Mouse (Mus musculus): ENCODE measurements around the gene Cylc1. TPM values are rescaled to one million over a fixed set of nuclear protein-coding genes. Genes with fewer than 3 reads are reported as not detected.

Gene Cylc1
- not detected in 2 replicates for polyA plus RNA-seq (2014; fragmentation: Nextera tagmentation; extraction: Ambion mirVana)

- ATAC-seq (replicated peaks; ENCODE audit: insufficient number of reproducible peaks, low FRiP score, low TSS enrichment, low read depth), result no peak
- H3K4me1 ChIP-seq (ENCODE audit: control insufficient read depth, insufficient read depth, low read length), result no peaks in the 10 kb centered on the region
These were observed at the start of gene Cylc1 for GRCm38 (mm10) chrX:111110118-111110517. TSS of gene Cylc1 (plus strand) at chrX:111110418.

GRCm38 (mm10) chrX:111078680-111079079, 31.5 kb upstream of the Cylc1 start:
- 95% methylated on average over 8 of the region's 8 CpGs for WGBS
- Histone ChIP-seq H3K36me3 (replicated peaks; ENCODE audit: control insufficient read depth, insufficient read depth, low read depth, low read length) (no peaks in the 10 kb centered on the region), H3K27ac (replicated peaks; ENCODE audit: low read depth, low read length) (no peak overlapping the region), H3K9me3 (replicated peaks; ENCODE audit: control insufficient read depth, low read length) (no peaks in the 10 kb centered on the region), H3K9ac (replicated peaks; ENCODE audit: low read length) (no peak overlapping the region), H3K4me2 (ENCODE audit: low read depth, low read length) (no peak overlapping the region), H3K4me1 (ENCODE audit: control insufficient read depth, insufficient read depth, low read length) (no peaks in the 10 kb centered on the region), H3K27me3 (ENCODE audit: control insufficient read depth, insufficient read depth, low read length) (no peaks in the 10 kb centered on the region), H3K4me3 (ENCODE audit: low read depth, low read length) (no peak overlapping the region)
- DNase-seq (ENCODE audit: low spot score), result no peak
- ATAC-seq (replicated peaks; ENCODE audit: insufficient number of reproducible peaks, low FRiP score, low TSS enrichment, low read depth), result no peak

More at GRCm38 (mm10) chrX:111110118-111110517, at the start of gene Cylc1:
- H3K4me3 ChIP-seq (ENCODE audit: low read depth, low read length), result no peak within 1 kb of the TSS
- H3K36me3 ChIP-seq (replicated peaks; ENCODE audit: control insufficient read depth, insufficient read depth, low read depth, low read length), result no peaks in the 10 kb centered on the region
- H3K4me2 ChIP-seq (ENCODE audit: low read depth, low read length), result no peak within 1 kb of the TSS
- no peaks in the 10 kb centered on the region for H3K27me3 ChIP-seq (ENCODE audit: control insufficient read depth, insufficient read depth, low read length)
- no peak within 1 kb of the TSS for H3K27ac ChIP-seq (replicated peaks; ENCODE audit: low read depth, low read length)
- no peak within 1 kb of the TSS for H3K9ac ChIP-seq (replicated peaks; ENCODE audit: low read length)
- H3K9me3 ChIP-seq (replicated peaks; ENCODE audit: control insufficient read depth, low read length), result no peaks in the 10 kb centered on the region
- no peak for DNase-seq (ENCODE audit: low spot score)

- 93% methylated on average over 3 of the region's 3 CpGs for WGBS
These were observed 57.8 kb downstream of the Cylc1 start, which contains the start of gene Gm10112 for GRCm38 (mm10) chrX:111168040-111168439. TSS of gene Gm10112 (plus strand) at chrX:111168340.

More at GRCm38 (mm10) chrX:111168040-111168439, 57.8 kb downstream of the Cylc1 start, which contains the start of gene Gm10112:
- Histone ChIP-seq H3K27me3 (ENCODE audit: control insufficient read depth, insufficient read depth, low read length) (no peaks in the 10 kb centered on the region), H3K4me1 (ENCODE audit: control insufficient read depth, insufficient read depth, low read length) (no peaks in the 10 kb centered on the region), H3K36me3 (replicated peaks; ENCODE audit: control insufficient read depth, insufficient read depth, low read depth, low read length) (no peaks in the 10 kb centered on the region), H3K27ac (replicated peaks; ENCODE audit: low read depth, low read length) (no peak within 1 kb of the TSS), H3K4me2 (ENCODE audit: low read depth, low read length) (no peak within 1 kb of the TSS), H3K9ac (replicated peaks; ENCODE audit: low read length) (no peak within 1 kb of the TSS), H3K4me3 (ENCODE audit: low read depth, low read length) (no peak within 1 kb of the TSS), H3K9me3 (replicated peaks; ENCODE audit: control insufficient read depth, low read length) (no peaks in the 10 kb centered on the region)
- DNase-seq (ENCODE audit: low spot score), result no peak
- no peak for ATAC-seq (replicated peaks; ENCODE audit: insufficient number of reproducible peaks, low FRiP score, low TSS enrichment, low read depth)

Other genes with a start within 250 kb of the Cylc1 start
- gene Gm10112, start 57.9 kb downstream of the Cylc1 start, polyA plus RNA-seq (2014; fragmentation: Nextera tagmentation; extraction: Ambion mirVana), result not detected in 2 replicates